Mouse (Mus musculus): ENCODE results near the gene Tomm22.

The Tomm22 gene

GRCm38 (mm10) chr15:79720796-79721195, 50.1 kb downstream of the Tomm22 start:
- no peak for DNase-seq (ENCODE audit: low spot score in 2 of 2)

Measured in spleen, postnatal 10 days (tissue).